Mouse (Mus musculus) embryonic facial prominence, embryonic 12.5 days (tissue): ENCODE results near the gene Clca1. TPM values are rescaled to one million over a fixed set of nuclear protein-coding genes. Genes with fewer than 3 reads are reported as not detected.

Source experiments
- ATAC-seq: fragments of 200-750 bp; cut with Nextera tagmentation; 2 replicates; pipeline ENCODE4 v1.8.0; 2017; ENCODE audit not compliant: insufficient number of reproducible peaks, insufficient read depth, low FRiP score, low TSS enrichment
- H3K27ac ChIP-seq: fragments of 300-500 bp; sonication (generic); 2 replicates; pipeline ENCODE4 v1.5.1; 2016; ENCODE audit warnings: mild to moderate bottlenecking
- H3K27me3 ChIP-seq: fragments of 300-500 bp; sonication (generic); 2 replicates; pipeline ENCODE4 v1.6.1; 2016; ENCODE audit warnings: mild to moderate bottlenecking, moderate library complexity
- H3K36me3 ChIP-seq: fragments of 300-500 bp; sonication (generic); 2 replicates; pipeline ENCODE4 v1.6.1; 2016; ENCODE audit warnings: mild to moderate bottlenecking
- H3K4me1 ChIP-seq: fragments of 300-500 bp; sonication (generic); 2 replicates; pipeline ENCODE4 v1.6.1; 2016
- H3K4me2 ChIP-seq: fragments of 300-500 bp; sonication (generic); replicated peaks from 2 replicates; pipeline ENCODE4 v1.6.1; 2016; ENCODE audit warnings: mild to moderate bottlenecking, moderate library complexity
- H3K4me3 ChIP-seq: fragments of 300-500 bp; sonication (generic); 2 replicates; pipeline ENCODE4 v1.5.1; 2016; ENCODE audit warnings: mild to moderate bottlenecking
- H3K9ac ChIP-seq: fragments of 300-500 bp; sonication (generic); 2 replicates; pipeline ENCODE4 v1.6.1; 2016; ENCODE audit warnings: mild to moderate bottlenecking, moderate library complexity
- H3K9me3 ChIP-seq: fragments of 300-500 bp; sonication (generic); 2 replicates; pipeline ENCODE4 v1.6.1; 2016; ENCODE audit warnings: mild to moderate bottlenecking, moderate library complexity
- WGBS: fragments of 180-500 bp; shearing (Covaris S2); methylation state at CpG from one replicate; pipeline ENCODE4 v1.1.7; 2016; 5-methylcytosine and 5-hydroxymethylcytosine counted together
- polyA plus RNA-seq: library from polyadenylated mRNA; unstranded; fragments of >200 nt; fragmentation: Nextera tagmentation; extraction: Ambion mirVana; gene quantifications from 2 replicates; pipeline ENCODE4 v1.2.1, GENCODE M21; 2016

The Clca1 gene
- polyA plus RNA-seq, 1 experiment from 2014 or later = 0.04 TPM

- H3K27me3 ChIP-seq = no peaks in the 10 kb centered on the region
- 86% methylated on average over 5 of the region's 5 CpGs for WGBS
- no peak overlapping the region for H3K4me2 ChIP-seq
- no peaks in the 10 kb centered on the region for H3K4me1 ChIP-seq
- no peaks in the 10 kb centered on the region for H3K36me3 ChIP-seq
- no peaks in the 10 kb centered on the region for H3K9me3 ChIP-seq
- no peak overlapping the region for H3K27ac ChIP-seq
- no peak overlapping the region for H3K4me3 ChIP-seq
- no peak overlapping the region for H3K9ac ChIP-seq
- ATAC-seq = no peak
Measured at GRCm38 (mm10) chr3:144993055-144993454, 39.5 kb downstream of the Clca1 start.

GRCm38 (mm10) chr3:144992618-144993017 is 40.0 kb downstream of the Clca1 start:
- Histone ChIP-seq H3K9me3 (no peaks in the 10 kb centered on the region), H3K4me1 (no peaks in the 10 kb centered on the region), H3K27me3 (no peaks in the 10 kb centered on the region), H3K4me3 (no peak overlapping the region), H3K36me3 (no peaks in the 10 kb centered on the region), H3K4me2 (no peak overlapping the region), H3K27ac (no peak overlapping the region), H3K9ac (no peak overlapping the region)
- no peak for ATAC-seq

- Histone ChIP-seq H3K4me3 (no peak overlapping the region), H3K27me3 (no peaks in the 10 kb centered on the region), H3K27ac (no peak overlapping the region), H3K9ac (no peak overlapping the region), H3K9me3 (no peaks in the 10 kb centered on the region), H3K4me1 (no peaks in the 10 kb centered on the region), H3K36me3 (no peaks in the 10 kb centered on the region), H3K4me2 (no peak overlapping the region)
- WGBS = 71% methylated on average over 5 of the region's 5 CpGs
- no peak for ATAC-seq
Measured at GRCm38 (mm10) chr3:144985890-144986289, 46.7 kb downstream of the Clca1 start.

- ATAC-seq = no peak
- H3K4me1 ChIP-seq = no peaks in the 10 kb centered on the region
Measured at GRCm38 (mm10) chr3:144980551-144980950, 52.0 kb downstream of the Clca1 start.

DNA sequence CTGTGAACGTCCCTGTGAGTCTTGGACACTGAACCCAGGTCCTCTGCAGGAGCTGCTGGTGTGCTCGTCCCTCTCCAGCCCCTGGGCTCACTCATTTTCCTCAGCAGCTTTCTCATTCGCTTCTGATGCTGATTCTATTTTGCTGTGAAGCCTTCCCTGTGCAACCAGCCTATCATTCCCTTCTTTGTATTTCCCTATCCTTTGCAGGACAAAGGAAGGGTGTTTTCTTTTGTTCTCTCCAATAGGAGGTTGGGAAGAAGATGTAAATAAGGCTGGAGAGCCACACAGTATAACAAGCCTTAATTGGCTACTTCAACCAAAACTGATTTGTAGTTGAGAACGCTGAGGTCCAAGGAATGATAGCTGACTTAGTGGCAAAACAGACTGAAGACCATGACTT is 54.9 kb downstream of the Clca1 start:
- Histone ChIP-seq H3K9me3 (no peaks in the 10 kb centered on the region), H3K4me1 (no peaks in the 10 kb centered on the region), H3K9ac (no peak overlapping the region), H3K27me3 (no peaks in the 10 kb centered on the region), H3K4me2 (no peak overlapping the region), H3K27ac (no peak overlapping the region), H3K4me3 (no peak overlapping the region), H3K36me3 (no peaks in the 10 kb centered on the region)
- ATAC-seq = no peak
- WGBS = 39% methylated on average over 4 of the region's 4 CpGs

More at GRCm38 (mm10) chr3:144980551-144980950, 52.0 kb downstream of the Clca1 start:
- Histone ChIP-seq H3K4me2 (no peak overlapping the region), H3K9ac (no peak overlapping the region), H3K4me3 (no peak overlapping the region), H3K27me3 (no peaks in the 10 kb centered on the region), H3K9me3 (no peaks in the 10 kb centered on the region), H3K27ac (no peak overlapping the region), H3K36me3 (no peaks in the 10 kb centered on the region)
- 88% methylated on average over 6 of the region's 6 CpGs for WGBS

- Histone ChIP-seq H3K9me3 (no peaks in the 10 kb centered on the region), H3K4me1 (no peaks in the 10 kb centered on the region), H3K4me2 (no peak overlapping the region), H3K4me3 (no peak overlapping the region), H3K27me3 (no peaks in the 10 kb centered on the region), H3K27ac (no peak overlapping the region), H3K36me3 (no peaks in the 10 kb centered on the region), H3K9ac (no peak overlapping the region)
- 58% methylated on average over 1 of the region's 1 CpGs for WGBS
- ATAC-seq = no peak
Measured at GRCm38 (mm10) chr3:144976091-144976490, 56.5 kb downstream of the Clca1 start.

DNA sequence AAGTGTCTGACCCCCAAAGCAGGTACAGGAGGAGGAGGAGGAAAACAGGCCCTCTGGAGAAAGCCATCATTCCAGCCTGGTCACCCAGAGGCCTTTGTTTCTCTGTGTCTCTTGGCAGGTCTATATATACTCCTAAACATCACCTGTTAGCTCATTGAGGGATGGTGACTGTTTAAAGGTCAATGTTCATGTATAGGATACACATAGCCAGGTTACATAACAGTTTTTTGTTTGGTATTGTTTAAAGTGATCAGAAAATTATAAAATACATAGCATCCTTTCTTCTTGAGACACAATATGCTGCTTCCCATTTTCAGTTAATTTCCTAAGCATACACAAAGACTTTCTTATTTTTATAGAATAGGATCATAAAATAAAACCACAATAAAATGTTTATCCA is 57.6 kb downstream of the Clca1 start, which contains the start of gene Clca4a:
Gene Clca4a, minus strand, starts transcription at position 101 of the 400 bp plus-strand sequence.
- H3K4me2 ChIP-seq = no peak within 1 kb of the TSS
- H3K27ac ChIP-seq = no peak within 1 kb of the TSS
- ATAC-seq = no peak
- H3K27me3 ChIP-seq = no peaks in the 10 kb centered on the region
- no peaks in the 10 kb centered on the region for H3K9me3 ChIP-seq
- no peak within 1 kb of the TSS for H3K4me3 ChIP-seq
- no peaks in the 10 kb centered on the region for H3K36me3 ChIP-seq
- no peak within 1 kb of the TSS for H3K9ac ChIP-seq
- no peaks in the 10 kb centered on the region for H3K4me1 ChIP-seq

DNA sequence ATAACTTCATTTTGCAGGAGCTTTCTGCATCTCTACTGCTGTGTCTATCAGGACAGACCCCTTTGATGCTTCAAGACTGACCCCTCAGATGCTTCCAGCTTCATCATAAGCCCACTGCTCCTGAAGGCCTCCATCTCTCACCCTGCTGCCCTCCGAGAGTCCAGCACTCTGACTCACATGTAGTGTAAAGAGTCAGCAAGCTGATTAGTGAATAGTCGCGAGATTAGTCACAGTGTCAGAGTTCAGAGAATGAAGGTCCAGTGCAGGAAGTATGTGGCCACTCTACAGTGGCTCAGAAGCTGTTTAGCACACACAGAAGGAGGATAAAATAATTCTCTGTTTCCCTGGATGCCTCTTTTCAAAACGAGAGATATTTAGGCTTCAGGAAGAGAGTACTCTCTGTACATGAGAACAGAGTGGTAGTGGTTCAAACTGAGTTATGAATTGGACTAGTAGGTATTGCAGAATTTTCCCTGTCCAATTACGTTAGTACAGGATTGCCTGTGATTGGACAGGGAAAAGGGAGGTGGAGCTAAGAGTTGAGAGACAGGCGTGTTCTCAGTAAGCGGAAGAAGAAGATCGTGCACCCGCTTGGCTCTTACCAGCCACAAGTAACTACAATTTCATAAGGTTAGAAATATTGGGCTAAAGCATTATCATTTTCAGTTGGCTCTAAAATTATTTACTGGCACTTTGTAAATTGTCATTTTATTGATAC is 60.9 kb downstream of the Clca1 start:
- Histone ChIP-seq H3K36me3 (no peaks in the 10 kb centered on the region), H3K9ac (no peak overlapping the region), H3K4me1 (no peaks in the 10 kb centered on the region), H3K9me3 (no peaks in the 10 kb centered on the region), H3K27ac (no peak overlapping the region), H3K27me3 (no peaks in the 10 kb centered on the region), H3K4me2 (no peak overlapping the region), H3K4me3 (no peak overlapping the region)
- ATAC-seq = no peak
- WGBS = 69% methylated on average over 9 of the region's 9 CpGs

GRCm38 (mm10) chr3:144969755-144970154 is 62.8 kb downstream of the Clca1 start:
- ATAC-seq = no peak
- H3K4me1 ChIP-seq = no peaks in the 10 kb centered on the region
- WGBS = 85% methylated on average over 1 of the region's 1 CpGs
- no peak overlapping the region for H3K4me2 ChIP-seq
- H3K9ac ChIP-seq = no peak overlapping the region
- H3K27ac ChIP-seq = no peak overlapping the region
- no peaks in the 10 kb centered on the region for H3K9me3 ChIP-seq
- no peaks in the 10 kb centered on the region for H3K27me3 ChIP-seq
- no peaks in the 10 kb centered on the region for H3K36me3 ChIP-seq
- no peak overlapping the region for H3K4me3 ChIP-seq

GRCm38 (mm10) chr3:144966074-144966473 is 66.5 kb downstream of the Clca1 start:
- 68% methylated on average over 4 of the region's 4 CpGs for WGBS

More at GRCm38 (mm10) chr3:144966074-144966473, 66.5 kb downstream of the Clca1 start:
- Histone ChIP-seq H3K4me2 (no peak overlapping the region), H3K4me1 (no peaks in the 10 kb centered on the region), H3K4me3 (no peak overlapping the region), H3K36me3 (no peaks in the 10 kb centered on the region), H3K9me3 (no peaks in the 10 kb centered on the region), H3K9ac (no peak overlapping the region), H3K27ac (no peak overlapping the region), H3K27me3 (no peaks in the 10 kb centered on the region)
- ATAC-seq = no peak
